Mouse (Mus musculus) midbrain, embryonic 11.5 days (tissue): Measurements from ENCODE around the gene Nt5c. TPM values are rescaled to one million over a fixed set of nuclear protein-coding genes. Genes with fewer than 3 reads are reported as not detected.
A peak's percentile ranks its signal among the peaks of the same experiment; 100 is the strongest.

Experiments
- ATAC-seq: fragments of 200-750 bp; cut with Nextera tagmentation; 2 replicates; pipeline ENCODE4 v1.8.0; 2017; ENCODE audit warnings: moderate TSS enrichment, moderate library complexity; ENCODE audit not compliant: low FRiP score
- DNase-seq: peaks from one replicate; pipeline ENCODE4 v3.0.0; 2015; ENCODE audit warnings: low spot score; ENCODE audit errors: missing footprints
- H3K27ac ChIP-seq: fragments of 300-500 bp; sonication (generic); 2 replicates; pipeline ENCODE4 v1.5.1; 2014; ENCODE audit warnings: low read depth, low read length
- H3K27me3 ChIP-seq: fragments of 300-500 bp; sonication (generic); 2 replicates; pipeline ENCODE4 v1.6.1; 2014; ENCODE audit warnings: mild to moderate bottlenecking, low read length, moderate library complexity, mixed read lengths; ENCODE audit not compliant: control insufficient read depth, insufficient read depth
- H3K36me3 ChIP-seq: fragments of 300-500 bp; sonication (generic); 2 replicates; pipeline ENCODE4 v1.6.1; 2014; ENCODE audit warnings: mild to moderate bottlenecking, low read length, moderate library complexity, mixed read lengths; ENCODE audit not compliant: control insufficient read depth, insufficient read depth
- H3K4me1 ChIP-seq: fragments of 300-500 bp; sonication (generic); 2 replicates; pipeline ENCODE4 v1.6.1; 2014; ENCODE audit warnings: low read length; ENCODE audit not compliant: control insufficient read depth, insufficient read depth
- H3K4me2 ChIP-seq: fragments of 300-500 bp; sonication (generic); 2 replicates; pipeline ENCODE4 v1.6.1; 2014; ENCODE audit warnings: mild to moderate bottlenecking, moderate library complexity
- H3K4me3 ChIP-seq: fragments of 300-500 bp; sonication (generic); 2 replicates; pipeline ENCODE4 v1.5.1; 2014; ENCODE audit warnings: low read depth, low read length
- H3K9ac ChIP-seq: fragments of 300-500 bp; sonication (generic); 2 replicates; pipeline ENCODE4 v1.6.1; 2014; ENCODE audit warnings: low read length
- H3K9me3 ChIP-seq: fragments of 300-500 bp; sonication (generic); 2 replicates; pipeline ENCODE4 v1.6.1; 2016; ENCODE audit warnings: low read length; ENCODE audit not compliant: control insufficient read depth
- WGBS: fragments of 180-500 bp; shearing (Covaris S2); extraction: QIAGEN DNeasy Blood & Tissue Kit; methylation state at CpG from one replicate; pipeline ENCODE4 v1.1.7; 2014; 5-methylcytosine and 5-hydroxymethylcytosine counted together
- polyA plus RNA-seq: library from polyadenylated mRNA; unstranded; fragments of >200 nt; fragmentation: Nextera tagmentation; extraction: Ambion mirVana; gene quantifications from 2 replicates; pipeline ENCODE4 v1.2.1, GENCODE M21; 2014

Nt5c gene
- polyA plus RNA-seq, 1 experiment from 2014 or later = 69.8 TPM

DNA sequence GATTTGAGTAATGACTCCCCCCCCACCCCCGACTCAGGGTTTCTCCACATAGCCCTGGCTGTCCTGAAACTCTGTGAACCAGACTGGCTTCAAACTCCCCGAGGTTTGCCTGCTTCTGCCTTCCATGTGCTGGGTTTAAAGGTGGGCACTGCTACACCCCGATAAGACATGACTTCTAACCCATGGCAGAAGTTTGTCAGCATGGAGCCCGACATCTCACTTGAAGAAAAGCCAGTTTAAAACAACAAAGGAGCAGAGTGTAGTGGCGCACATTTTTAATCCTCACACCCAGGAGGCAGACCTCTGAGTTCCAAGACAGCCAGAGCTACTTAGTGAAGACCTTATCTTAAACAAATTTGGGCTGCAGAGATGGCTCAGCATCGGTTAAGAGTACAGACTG is 725 bp upstream of the Nt5c start:
- Histone ChIP-seq H3K27me3 (no peaks in the 10 kb centered on the region), H3K4me2 (peak overlapping the region; percentile 84), H3K36me3 (peaks cover 5% of the 10 kb centered on the region; the same call in 1 of the 2 replicates), H3K4me1 (peaks cover 7% of the 10 kb centered on the region), H3K4me3 (peak overlapping the region; percentile 69), H3K9me3 (no peaks in the 10 kb centered on the region), H3K27ac (no peak overlapping the region), H3K9ac (peak overlapping the region; percentile 81)
- no peak for DNase-seq
- ATAC-seq = no peak
- WGBS = 40% methylated on average over 6 of the region's 6 CpGs

GRCm38 (mm10) chr11:115490441-115491355 is 964 bp downstream of the Nt5c start:
- DNase-seq = no peak

DNA sequence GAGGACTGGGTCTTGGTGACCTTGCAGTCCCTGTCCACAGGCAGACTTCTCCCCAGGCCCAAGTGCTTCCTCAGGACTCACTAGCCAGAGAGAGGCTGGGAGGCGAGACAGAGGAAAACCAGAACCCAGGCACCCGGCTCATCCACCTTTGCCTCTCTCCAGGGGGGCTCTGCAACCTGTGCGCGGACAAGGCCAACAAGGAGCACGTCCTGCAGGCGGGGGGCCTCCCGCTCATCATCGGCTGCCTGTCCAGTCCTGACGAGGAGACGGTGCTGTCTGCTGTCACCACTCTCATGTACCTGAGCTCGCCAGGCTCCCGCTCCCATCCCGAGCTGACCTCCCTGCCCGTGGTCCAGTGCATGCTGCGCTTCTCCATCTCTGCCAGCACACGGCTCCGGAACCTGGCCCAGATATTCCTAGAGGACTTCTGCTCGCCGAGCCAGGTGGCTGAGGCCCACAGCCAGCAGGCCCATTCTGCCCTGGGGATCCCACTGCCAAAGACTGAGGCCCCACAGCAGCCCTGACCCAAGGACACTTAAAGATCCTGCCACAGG is 3.0 kb downstream of the Nt5c start:
- H3K9ac ChIP-seq = no peak overlapping the region
- no peak for DNase-seq
- peaks cover 11% of the 10 kb centered on the region for H3K4me1 ChIP-seq
- no peaks in the 10 kb centered on the region for H3K9me3 ChIP-seq
- no peak overlapping the region for H3K27ac ChIP-seq
- no peaks in the 10 kb centered on the region for H3K36me3 ChIP-seq
- 87% methylated on average over 19 of the region's 19 CpGs for WGBS
- no peak for ATAC-seq
- H3K4me3 ChIP-seq = no peak overlapping the region
- no peak overlapping the region for H3K4me2 ChIP-seq
- H3K27me3 ChIP-seq = no peaks in the 10 kb centered on the region

More at GRCm38 (mm10) chr11:115490441-115491355, 964 bp downstream of the Nt5c start:
- Histone ChIP-seq H3K9me3 (no peaks in the 10 kb centered on the region), H3K4me2 (peak overlapping the region; percentile 84), H3K9ac (peak overlapping the region; percentile 81), H3K36me3 (no peaks in the 10 kb centered on the region), H3K4me3 (peak overlapping the region; percentile 69), H3K27ac (no peak overlapping the region), H3K4me1 (peaks cover 7% of the 10 kb centered on the region), H3K27me3 (no peaks in the 10 kb centered on the region)
- WGBS = 27% methylated on average over 25 of the region's 25 CpGs
- peak; percentile 61 for ATAC-seq

DNA sequence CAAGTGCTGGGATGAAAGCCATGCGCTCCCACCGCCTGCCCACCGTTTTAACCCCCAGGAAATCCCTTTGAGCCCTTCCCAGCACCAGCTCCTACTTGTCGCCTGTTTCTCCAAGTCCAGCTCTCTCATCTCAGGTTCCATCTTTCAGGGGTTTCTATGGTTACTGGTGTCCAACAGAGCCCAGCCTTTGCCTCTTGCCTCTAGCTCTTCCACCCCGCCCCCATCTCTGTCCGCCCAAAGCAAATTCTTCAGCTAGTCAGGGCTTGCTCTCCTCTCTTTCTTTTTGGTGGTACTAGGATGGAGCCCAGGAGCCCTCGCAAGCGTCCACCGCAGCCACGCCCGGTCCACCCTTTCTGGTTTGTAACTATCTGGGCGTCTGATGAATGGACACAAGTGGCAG is 6.5 kb downstream of the Nt5c start:
- Histone ChIP-seq H3K4me1 (peaks cover 4% of the 10 kb centered on the region; the same call in 1 of the 2 replicates), H3K27ac (no peak overlapping the region), H3K9me3 (no peaks in the 10 kb centered on the region), H3K4me2 (no peak overlapping the region), H3K4me3 (no peak overlapping the region), H3K36me3 (no peaks in the 10 kb centered on the region), H3K27me3 (no peaks in the 10 kb centered on the region), H3K9ac (no peak overlapping the region)
- ATAC-seq = peak; percentile 48; the same call in 1 of the 2 replicates
- WGBS = 29% methylated on average over 12 of the region's 12 CpGs
- peak; percentile 89 for DNase-seq

DNA sequence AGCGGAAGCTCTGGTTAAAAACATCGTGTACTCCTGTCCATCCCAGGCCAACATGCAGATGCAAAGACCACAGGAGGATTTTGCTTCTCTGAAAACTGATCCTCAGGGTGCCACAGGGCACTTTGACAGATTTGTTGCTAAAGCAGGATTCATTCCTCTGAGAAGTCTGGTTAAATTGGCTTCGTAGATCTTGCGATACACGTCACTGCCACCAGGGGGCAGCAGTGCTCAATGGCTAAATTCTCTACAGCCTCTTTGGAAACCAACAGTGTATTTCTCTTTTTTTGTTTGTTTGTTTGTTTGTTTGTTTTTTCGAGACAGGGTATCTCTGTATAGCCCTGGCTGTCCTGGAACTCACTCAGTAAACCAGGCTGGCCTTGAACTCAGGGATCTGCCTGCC is 7.9 kb downstream of the Nt5c start:
- peaks cover 4% of the 10 kb centered on the region; the same call in 1 of the 2 replicates for H3K4me1 ChIP-seq
- no peak overlapping the region for H3K4me3 ChIP-seq
- DNase-seq (peak; percentile 99), ATAC-seq (no peak)
- 18% methylated on average over 6 of the region's 6 CpGs for WGBS
- H3K4me2 ChIP-seq = no peak overlapping the region
- no peaks in the 10 kb centered on the region for H3K36me3 ChIP-seq
- H3K9ac ChIP-seq = no peak overlapping the region; the same call in 1 of the 2 replicates
- no peak overlapping the region for H3K27ac ChIP-seq
- no peaks in the 10 kb centered on the region for H3K9me3 ChIP-seq
- no peaks in the 10 kb centered on the region for H3K27me3 ChIP-seq

GRCm38 (mm10) chr11:115483278-115483677 is 8.4 kb downstream of the Nt5c start:
- 69% methylated on average over 11 of the region's 11 CpGs for WGBS
- no peak overlapping the region for H3K4me2 ChIP-seq
- DNase-seq = no peak

DNA sequence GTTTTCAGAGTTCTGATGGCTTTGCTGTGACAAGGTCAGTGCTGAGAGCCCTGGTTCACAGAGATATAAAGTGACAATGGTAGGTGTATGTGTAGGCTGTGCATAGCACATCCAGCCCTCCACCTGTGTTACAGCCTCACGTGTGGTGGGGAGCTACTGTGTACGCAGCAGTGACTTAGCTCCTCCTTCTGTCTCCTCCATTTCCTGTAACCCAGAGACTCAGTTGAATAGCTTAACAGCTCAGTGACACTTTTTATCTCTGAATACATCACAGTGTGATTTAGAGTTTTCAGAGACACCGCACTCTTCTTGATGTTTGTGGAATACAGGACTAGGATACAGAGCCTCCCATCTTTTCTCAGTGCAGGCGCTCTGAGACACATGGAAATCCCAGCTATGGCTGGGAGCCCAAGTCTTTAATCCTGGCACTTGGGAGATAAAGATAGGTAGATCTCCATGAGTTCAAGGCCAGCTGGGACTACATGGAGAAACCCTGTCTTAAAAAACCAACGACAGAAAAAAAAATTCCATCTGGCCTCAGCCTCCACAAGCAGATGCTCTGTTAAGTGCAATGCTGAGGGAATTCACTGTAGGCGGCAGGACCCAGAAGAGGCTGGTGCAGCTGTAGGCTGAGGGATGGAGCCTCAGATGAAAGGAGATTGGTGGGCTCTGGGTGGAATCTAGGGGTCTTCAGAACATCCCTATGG is 10.0 kb downstream of the Nt5c start:
- Histone ChIP-seq H3K4me2 (no peak overlapping the region), H3K27ac (no peak overlapping the region)

More at GRCm38 (mm10) chr11:115483278-115483677, 8.4 kb downstream of the Nt5c start:
- no peak overlapping the region for H3K4me3 ChIP-seq
- no peak overlapping the region for H3K27ac ChIP-seq
- ATAC-seq = no peak
- H3K27me3 ChIP-seq = no peaks in the 10 kb centered on the region
- H3K4me1 ChIP-seq = peaks cover 4% of the 10 kb centered on the region; the same call in 1 of the 2 replicates
- no peaks in the 10 kb centered on the region for H3K36me3 ChIP-seq
- H3K9ac ChIP-seq = no peak overlapping the region; the same call in 1 of the 2 replicates
- H3K9me3 ChIP-seq = no peaks in the 10 kb centered on the region

GRCm38 (mm10) chr11:115478296-115478938 is 13.2 kb downstream of the Nt5c start:
- no peak for ATAC-seq
- no peak overlapping the region for H3K4me3 ChIP-seq
- H3K4me2 ChIP-seq = no peak overlapping the region
- WGBS = 84% methylated on average over 9 of the region's 9 CpGs
- H3K36me3 ChIP-seq = no peaks in the 10 kb centered on the region
- H3K27ac ChIP-seq = no peak overlapping the region
- H3K27me3 ChIP-seq = no peaks in the 10 kb centered on the region
- no peak for DNase-seq
- no peaks in the 10 kb centered on the region for H3K9me3 ChIP-seq
- peaks cover 9% of the 10 kb centered on the region; the same call in 1 of the 2 replicates for H3K4me1 ChIP-seq
- H3K9ac ChIP-seq = no peak overlapping the region

More for the DNA sequence above, 10.0 kb downstream of the Nt5c start:
- DNase-seq (no peak), ATAC-seq (no peak)
- H3K9me3 ChIP-seq = no peaks in the 10 kb centered on the region
- no peak overlapping the region for H3K4me3 ChIP-seq
- WGBS = 86% methylated on average over 6 of the region's 6 CpGs
- no peaks in the 10 kb centered on the region for H3K36me3 ChIP-seq
- H3K4me1 ChIP-seq = peaks cover 4% of the 10 kb centered on the region; the same call in 1 of the 2 replicates
- H3K9ac ChIP-seq = no peak overlapping the region
- no peaks in the 10 kb centered on the region for H3K27me3 ChIP-seq
